Mouse (Mus musculus) forebrain, embryonic 12.5 days (tissue): ENCODE measurements around the gene Camkmt. TPM values are rescaled to one million over a fixed set of nuclear protein-coding genes. Genes with fewer than 3 reads are reported as not detected.

ENCODE experiments used
- ATAC-seq: fragments of 200-750 bp; cut with Nextera tagmentation; 2 replicates; pipeline ENCODE4 v1.8.0; 2017; ENCODE audit warnings: moderate TSS enrichment; ENCODE audit not compliant: low FRiP score
- H3K27ac ChIP-seq: fragments of 300-500 bp; sonication (generic); 2 replicates; pipeline ENCODE4 v1.5.1; 2016; ENCODE audit warnings: mild to moderate bottlenecking
- H3K27me3 ChIP-seq: fragments of 300-500 bp; sonication (generic); 2 replicates; pipeline ENCODE4 v1.6.1; 2016; ENCODE audit warnings: mild to moderate bottlenecking
- H3K36me3 ChIP-seq: fragments of 300-500 bp; sonication (generic); replicated peaks from 2 replicates; pipeline ENCODE4 v1.6.1; 2016; ENCODE audit warnings: mild to moderate bottlenecking
- H3K4me1 ChIP-seq: fragments of 300-500 bp; sonication (generic); 2 replicates; pipeline ENCODE4 v1.6.1; 2016
- H3K4me2 ChIP-seq: fragments of 300-500 bp; sonication (generic); 2 replicates; pipeline ENCODE4 v1.6.1; 2016; ENCODE audit warnings: mild to moderate bottlenecking, moderate library complexity
- H3K4me3 ChIP-seq: fragments of 300-500 bp; sonication (generic); replicated peaks from 2 replicates; pipeline ENCODE4 v1.5.1; 2016; ENCODE audit warnings: mild to moderate bottlenecking
- H3K9ac ChIP-seq: fragments of 300-500 bp; sonication (generic); 2 replicates; pipeline ENCODE4 v1.6.1; 2016; ENCODE audit warnings: mild to moderate bottlenecking
- H3K9me3 ChIP-seq: fragments of 300-500 bp; sonication (generic); 2 replicates; pipeline ENCODE4 v1.6.1; 2016
- WGBS: fragments of 180-500 bp; shearing (Covaris S2); methylation state at CpG from one replicate; pipeline ENCODE4 v1.1.7; 2016; 5-methylcytosine and 5-hydroxymethylcytosine counted together
- polyA plus RNA-seq: library from polyadenylated mRNA; unstranded; fragments of >200 nt; fragmentation: Nextera tagmentation; extraction: Ambion mirVana; gene quantifications from 2 replicates; pipeline ENCODE4 v1.2.1, GENCODE M21; 2016

The Camkmt gene
- polyA plus RNA-seq, 1 experiment from 2014 or later: 16.0 TPM

DNA sequence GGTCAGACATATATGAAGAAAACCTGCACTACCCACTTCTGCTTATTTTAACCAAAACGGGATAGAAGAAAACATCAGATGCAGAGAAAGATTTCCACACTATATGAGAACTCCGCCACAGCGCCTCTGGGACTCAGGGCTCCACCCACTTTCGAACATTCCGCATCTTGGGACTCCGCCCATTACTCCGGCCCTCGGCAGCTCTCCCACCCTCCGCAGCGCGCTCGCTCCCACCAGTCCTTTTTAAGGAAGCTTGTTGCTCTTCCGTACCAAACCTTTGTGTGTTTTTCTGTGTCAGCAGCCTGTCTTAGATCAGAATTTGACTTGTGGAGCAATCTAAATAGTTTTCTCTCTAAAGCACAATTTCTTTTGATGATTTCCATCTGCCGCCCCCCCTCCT, 367.7 kb downstream of the Camkmt start:
- H3K9ac ChIP-seq: no peak overlapping the region
- no peaks in the 10 kb centered on the region for H3K9me3 ChIP-seq
- H3K27ac ChIP-seq: no peak overlapping the region
- no peaks in the 10 kb centered on the region for H3K36me3 ChIP-seq
- peaks cover 34% of the 10 kb centered on the region for H3K4me1 ChIP-seq
- peak overlapping the region; percentile 42 for H3K4me2 ChIP-seq
- ATAC-seq: peak; percentile 69
- no peak overlapping the region; the same call in 1 of the 2 replicates for H3K4me3 ChIP-seq
- WGBS: 2% methylated on average over 14 of the region's 14 CpGs
- H3K27me3 ChIP-seq: peaks cover 69% of the 10 kb centered on the region

- Histone ChIP-seq H3K9ac (no peak overlapping the region), H3K27me3 (peaks cover 68% of the 10 kb centered on the region), H3K36me3 (no peaks in the 10 kb centered on the region), H3K4me2 (peak overlapping the region; percentile 42; the same call in 1 of the 2 replicates), H3K4me1 (peaks cover 37% of the 10 kb centered on the region), H3K27ac (no peak overlapping the region), H3K4me3 (no peak overlapping the region), H3K9me3 (no peaks in the 10 kb centered on the region)
- ATAC-seq: peak; percentile 47
- 2% methylated on average over 9 of the region's 9 CpGs for WGBS
These were observed 368.2 kb downstream of the Camkmt start for GRCm38 (mm10) chr17:85458589-85458988.

DNA sequence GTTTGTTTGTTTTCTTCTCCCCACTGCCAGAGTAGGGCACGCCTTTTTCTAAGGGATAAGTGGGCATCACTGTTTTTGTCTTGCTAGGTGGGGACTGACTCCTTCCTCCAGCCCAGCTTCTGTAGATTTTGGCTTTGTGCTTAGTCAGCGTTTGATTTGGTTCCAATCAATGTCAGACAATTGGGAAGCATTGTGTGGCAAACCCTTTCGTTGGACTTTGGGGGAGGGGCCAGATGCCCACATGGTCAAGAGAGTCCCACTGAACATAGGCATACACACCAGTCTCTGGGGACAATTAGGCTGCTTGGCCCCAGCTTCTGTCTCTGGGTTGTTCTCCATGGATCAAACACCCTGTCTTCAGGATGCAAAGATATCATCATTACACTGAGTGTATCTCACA, 371.2 kb downstream of the Camkmt start:
- Histone ChIP-seq H3K4me3 (no peak overlapping the region), H3K9me3 (no peaks in the 10 kb centered on the region), H3K36me3 (no peaks in the 10 kb centered on the region), H3K27ac (no peak overlapping the region), H3K4me2 (no peak overlapping the region), H3K27me3 (peaks cover 72% of the 10 kb centered on the region), H3K9ac (no peak overlapping the region), H3K4me1 (peaks cover 35% of the 10 kb centered on the region)
- 25% methylated on average over 3 of the region's 3 CpGs for WGBS
- no peak for ATAC-seq

GRCm38 (mm10) chr17:85463497-85464392, 373.4 kb downstream of the Camkmt start:
- Histone ChIP-seq H3K27ac (0 out of 2 replicates have a peak overlapping the region, but pooled peaks have one; percentile 44), H3K4me1 (peaks cover 31% of the 10 kb centered on the region), H3K4me2 (peak overlapping the region; percentile 52), H3K4me3 (peak overlapping the region; percentile 28; the same call in 1 of the 2 replicates), H3K9ac (no peak overlapping the region), H3K27me3 (peaks cover 80% of the 10 kb centered on the region), H3K9me3 (no peaks in the 10 kb centered on the region), H3K36me3 (no peaks in the 10 kb centered on the region)
- ATAC-seq: no peak
- 9% methylated on average over 22 of the region's 22 CpGs for WGBS

DNA sequence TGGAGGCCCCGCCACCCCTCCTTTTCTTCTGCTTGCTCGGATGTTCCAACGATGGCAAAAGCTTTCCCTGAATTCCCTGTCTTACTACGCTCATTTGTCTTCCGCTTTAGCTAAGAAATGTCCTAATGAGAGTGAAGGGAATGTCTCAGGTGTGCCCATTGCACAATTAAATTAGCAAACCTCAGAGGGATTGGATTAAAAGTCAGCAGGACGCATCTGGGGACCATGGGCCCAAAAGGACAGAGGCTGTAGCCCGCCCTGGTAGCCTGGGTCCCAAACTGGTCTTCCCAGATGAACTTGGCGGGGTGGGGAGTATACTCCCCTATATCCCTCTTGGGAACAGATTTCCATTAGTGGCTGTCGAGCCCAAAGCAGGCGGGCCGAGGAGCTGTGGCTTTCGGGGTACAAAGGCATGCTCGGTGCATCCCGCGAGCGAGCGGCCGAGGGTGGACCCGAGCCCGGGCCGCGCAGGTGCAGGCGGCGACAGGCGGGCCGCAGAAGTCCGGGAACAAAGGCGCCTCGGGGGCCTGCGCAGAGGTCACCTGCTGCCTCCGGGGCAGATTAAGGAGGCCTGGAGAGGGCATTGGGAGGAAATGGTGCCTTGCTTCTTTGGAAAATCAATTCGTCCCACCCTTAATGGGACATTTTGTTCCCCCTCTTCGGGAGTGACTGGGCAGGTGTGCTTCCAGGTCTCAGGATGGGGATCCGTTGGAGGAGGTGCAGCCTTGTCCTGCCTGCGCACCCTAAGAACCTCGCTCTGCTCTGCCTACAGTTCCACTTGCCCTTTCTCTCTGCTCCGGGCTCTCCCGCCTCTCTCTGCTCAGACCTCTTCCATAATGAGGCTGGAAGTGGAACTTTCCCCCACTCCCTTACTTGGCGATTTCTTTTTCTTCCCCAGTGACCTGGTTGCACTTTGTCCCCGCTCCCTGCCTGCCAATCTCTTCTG, 374.4 kb downstream of the Camkmt start:
- peak; percentile 69 for ATAC-seq
- WGBS: 2% methylated on average over 40 of the region's 40 CpGs
- Histone ChIP-seq H3K9me3 (0 out of 2 replicates have a peak, but pooled peaks cover 3% of the 10 kb centered on the region), H3K4me2 (peak overlapping the region; percentile 52), H3K36me3 (no peaks in the 10 kb centered on the region), H3K4me1 (peaks cover 28% of the 10 kb centered on the region), H3K27me3 (peaks cover 81% of the 10 kb centered on the region), H3K4me3 (peak overlapping the region; percentile 28), H3K27ac (peak overlapping the region; percentile 44; the same call in 1 of the 2 replicates), H3K9ac (peak overlapping the region; percentile 36)

DNA sequence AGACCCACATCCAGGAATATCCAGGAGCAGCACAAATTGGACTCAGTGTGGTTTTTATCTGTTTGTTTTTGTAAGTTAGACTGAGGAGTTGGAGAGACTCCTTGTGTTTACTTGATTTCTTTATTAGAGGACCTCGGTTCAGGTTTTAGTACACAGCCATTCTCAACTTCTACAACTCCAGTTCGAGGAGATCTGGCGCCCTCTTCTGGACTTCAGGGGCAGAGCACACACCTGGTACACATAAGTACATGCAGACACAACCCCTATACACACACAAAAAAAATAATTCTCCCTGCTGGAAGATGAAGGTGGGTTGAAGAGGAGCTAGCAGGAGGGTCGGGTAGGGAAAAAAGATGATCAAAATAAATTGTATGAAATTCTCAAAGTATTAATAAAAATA, 379.4 kb downstream of the Camkmt start:
- no peak for ATAC-seq
- 0 out of 2 replicates have a peak, but pooled peaks cover 3% of the 10 kb centered on the region for H3K9me3 ChIP-seq
- H3K4me1 ChIP-seq: peaks cover 25% of the 10 kb centered on the region
- H3K4me3 ChIP-seq: no peak overlapping the region
- WGBS: 83% methylated on average over 4 of the region's 4 CpGs
- no peak overlapping the region for H3K4me2 ChIP-seq
- H3K27ac ChIP-seq: no peak overlapping the region
- H3K9ac ChIP-seq: no peak overlapping the region
- no peaks in the 10 kb centered on the region for H3K36me3 ChIP-seq
- peaks cover 97% of the 10 kb centered on the region for H3K27me3 ChIP-seq

DNA sequence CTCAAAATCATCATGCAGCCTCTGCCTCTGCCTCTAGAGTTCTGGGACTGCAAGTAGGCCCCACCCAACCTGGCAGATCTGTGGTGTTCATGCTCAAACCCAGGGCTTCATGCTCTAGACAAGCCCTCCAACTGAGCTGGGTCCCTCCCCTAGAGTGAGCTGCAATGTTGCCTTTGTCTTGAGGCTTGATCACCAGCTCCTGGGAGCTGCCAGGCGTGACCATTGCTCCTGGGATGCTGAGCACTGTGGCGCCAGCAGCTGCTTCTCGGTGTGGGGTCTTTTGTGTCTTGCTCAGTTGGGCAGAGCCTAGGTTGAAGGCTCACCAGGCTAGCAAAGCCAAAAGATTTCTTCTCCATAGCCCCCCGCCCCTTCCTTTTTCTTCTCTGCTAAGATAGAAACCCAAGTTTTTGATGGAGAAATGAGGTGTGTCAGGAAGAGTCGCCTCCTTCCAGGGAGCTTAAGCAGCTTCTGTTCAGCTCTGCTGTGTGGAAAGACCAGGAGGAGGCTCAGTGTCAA, 382.4 kb downstream of the Camkmt start:
- no peaks in the 10 kb centered on the region for H3K36me3 ChIP-seq
- peaks cover 88% of the 10 kb centered on the region for H3K27me3 ChIP-seq
- no peak overlapping the region for H3K4me3 ChIP-seq
- H3K9ac ChIP-seq: no peak overlapping the region
- no peak overlapping the region for H3K4me2 ChIP-seq
- ATAC-seq: no peak
- H3K4me1 ChIP-seq: peaks cover 15% of the 10 kb centered on the region
- 0 out of 2 replicates have a peak, but pooled peaks cover 3% of the 10 kb centered on the region for H3K9me3 ChIP-seq
- no peak overlapping the region for H3K27ac ChIP-seq
- WGBS: 4% methylated on average over 5 of the region's 5 CpGs

DNA sequence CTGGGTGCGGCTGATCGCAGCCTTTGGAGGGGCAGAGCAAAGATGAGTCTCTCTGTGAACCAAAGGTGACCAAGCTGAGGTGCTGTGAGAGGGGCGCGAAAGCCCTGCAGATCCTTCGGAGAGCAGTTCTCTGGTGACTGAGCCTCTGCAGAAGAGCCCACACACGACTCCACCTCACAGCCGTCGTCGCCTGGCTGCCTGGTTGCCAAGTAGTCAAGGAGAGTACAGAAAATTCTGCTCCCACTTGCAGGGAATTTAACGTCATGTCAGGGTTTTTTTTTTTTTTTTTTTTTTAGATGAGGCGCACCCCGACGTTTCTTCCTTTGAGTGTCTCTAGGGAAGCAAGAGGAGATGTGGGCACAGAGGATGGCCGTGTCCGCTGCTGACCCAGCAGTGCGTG, 382.9 kb downstream of the Camkmt start:
- WGBS: 4% methylated on average over 16 of the region's 16 CpGs
- no peak overlapping the region for H3K4me3 ChIP-seq
- H3K9ac ChIP-seq: no peak overlapping the region

GRCm38 (mm10) chr17:85473881-85474280, 383.5 kb downstream of the Camkmt start:
- Histone ChIP-seq H3K9ac (no peak overlapping the region), H3K27ac (no peak overlapping the region), H3K4me3 (no peak overlapping the region), H3K4me2 (0 out of 2 replicates have a peak overlapping the region, but pooled peaks have one; percentile 2), H3K27me3 (peaks cover 82% of the 10 kb centered on the region), H3K36me3 (no peaks in the 10 kb centered on the region), H3K4me1 (peaks cover 15% of the 10 kb centered on the region), H3K9me3 (0 out of 2 replicates have a peak, but pooled peaks cover 3% of the 10 kb centered on the region)
- ATAC-seq: no peak
- 3% methylated on average over 8 of the region's 8 CpGs for WGBS

More for the DNA sequence above, 382.9 kb downstream of the Camkmt start:
- Histone ChIP-seq H3K36me3 (no peaks in the 10 kb centered on the region), H3K9me3 (0 out of 2 replicates have a peak, but pooled peaks cover 3% of the 10 kb centered on the region), H3K4me1 (peaks cover 15% of the 10 kb centered on the region), H3K4me2 (no peak overlapping the region; the same call in 1 of the 2 replicates), H3K27me3 (peaks cover 86% of the 10 kb centered on the region), H3K27ac (no peak overlapping the region)
- 0 out of 2 replicates have a peak, but pooled peaks have one; percentile 27 for ATAC-seq

DNA sequence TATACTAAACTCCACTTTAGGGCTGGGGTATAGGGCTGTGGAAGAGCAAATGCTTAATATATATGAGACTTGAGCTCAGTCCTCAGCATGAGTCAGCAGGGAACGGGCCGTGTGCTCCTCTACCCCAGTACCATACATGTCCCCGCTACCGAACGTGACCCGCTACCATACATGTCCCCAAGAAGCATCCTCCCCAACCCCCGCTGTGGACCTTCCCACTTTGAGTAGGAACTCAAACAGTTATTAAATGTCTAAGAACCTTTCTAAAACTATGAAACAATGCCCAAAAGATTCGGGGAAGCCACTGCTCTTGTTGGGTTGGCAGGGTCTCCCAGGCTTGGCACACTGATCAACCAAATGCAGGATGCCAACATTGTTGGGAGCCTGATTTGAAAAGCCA, 390.9 kb downstream of the Camkmt start:
- no peaks in the 10 kb centered on the region for H3K36me3 ChIP-seq
- H3K9me3 ChIP-seq: no peaks in the 10 kb centered on the region
- 92% methylated on average over 8 of the region's 8 CpGs for WGBS
- H3K27me3 ChIP-seq: peaks cover 69% of the 10 kb centered on the region
- H3K9ac ChIP-seq: no peak overlapping the region
- no peak overlapping the region for H3K4me2 ChIP-seq
- no peak overlapping the region for H3K4me3 ChIP-seq
- H3K27ac ChIP-seq: no peak overlapping the region
- peaks cover 16% of the 10 kb centered on the region for H3K4me1 ChIP-seq
- ATAC-seq: no peak

GRCm38 (mm10) chr17:85483086-85483485, 392.7 kb downstream of the Camkmt start:
- Histone ChIP-seq H3K4me1 (peaks cover 25% of the 10 kb centered on the region), H3K4me3 (no peak overlapping the region), H3K36me3 (no peaks in the 10 kb centered on the region), H3K27ac (no peak overlapping the region), H3K9me3 (no peaks in the 10 kb centered on the region), H3K9ac (no peak overlapping the region), H3K27me3 (peaks cover 69% of the 10 kb centered on the region), H3K4me2 (no peak overlapping the region)
- WGBS: 95% methylated on average over 5 of the region's 5 CpGs
- no peak for ATAC-seq
